Mouse (Mus musculus) embryonic facial prominence, embryonic 12.5 days (tissue): ENCODE data around the gene Cdc42ep1. TPM values are rescaled to one million over a fixed set of nuclear protein-coding genes. Genes with fewer than 3 reads are reported as not detected.

Source experiments
- ATAC-seq: fragments of 200-750 bp; cut with Nextera tagmentation; 2 replicates; pipeline ENCODE4 v1.8.0; 2017; ENCODE audit not compliant: insufficient number of reproducible peaks, insufficient read depth, low FRiP score, low TSS enrichment
- H3K27ac ChIP-seq: fragments of 300-500 bp; sonication (generic); 2 replicates; pipeline ENCODE4 v1.5.1; 2016; ENCODE audit warnings: mild to moderate bottlenecking
- H3K27me3 ChIP-seq: fragments of 300-500 bp; sonication (generic); 2 replicates; pipeline ENCODE4 v1.6.1; 2016; ENCODE audit warnings: mild to moderate bottlenecking, moderate library complexity
- H3K36me3 ChIP-seq: fragments of 300-500 bp; sonication (generic); 2 replicates; pipeline ENCODE4 v1.6.1; 2016; ENCODE audit warnings: mild to moderate bottlenecking
- H3K4me1 ChIP-seq: fragments of 300-500 bp; sonication (generic); 2 replicates; pipeline ENCODE4 v1.6.1; 2016
- H3K4me2 ChIP-seq: fragments of 300-500 bp; sonication (generic); replicated peaks from 2 replicates; pipeline ENCODE4 v1.6.1; 2016; ENCODE audit warnings: mild to moderate bottlenecking, moderate library complexity
- H3K4me3 ChIP-seq: fragments of 300-500 bp; sonication (generic); 2 replicates; pipeline ENCODE4 v1.5.1; 2016; ENCODE audit warnings: mild to moderate bottlenecking
- H3K9ac ChIP-seq: fragments of 300-500 bp; sonication (generic); 2 replicates; pipeline ENCODE4 v1.6.1; 2016; ENCODE audit warnings: mild to moderate bottlenecking, moderate library complexity
- H3K9me3 ChIP-seq: fragments of 300-500 bp; sonication (generic); 2 replicates; pipeline ENCODE4 v1.6.1; 2016; ENCODE audit warnings: mild to moderate bottlenecking, moderate library complexity
- WGBS: fragments of 180-500 bp; shearing (Covaris S2); methylation state at CpG from one replicate; pipeline ENCODE4 v1.1.7; 2016; 5-methylcytosine and 5-hydroxymethylcytosine counted together
- microRNA-seq: library from miRNA; unstranded; fragments of <30 nt; microRNA quantifications from one replicate; pipeline ENCODE4, GENCODE M21; 2017
- polyA plus RNA-seq: library from polyadenylated mRNA; unstranded; fragments of >200 nt; fragmentation: Nextera tagmentation; extraction: Ambion mirVana; gene quantifications from 2 replicates; pipeline ENCODE4 v1.2.1, GENCODE M21; 2016

Cdc42ep1 gene
- polyA plus RNA-seq, 1 experiment from 2014 or later = 25.6 TPM

- Histone ChIP-seq H3K27me3 (no peaks in the 10 kb centered on the region), H3K9ac (peak overlapping the region; percentile 4; the same call in 1 of the 2 replicates), H3K4me2 (no peak overlapping the region), H3K36me3 (peaks cover 69% of the 10 kb centered on the region), H3K9me3 (no peaks in the 10 kb centered on the region), H3K27ac (no peak overlapping the region), H3K4me3 (no peak overlapping the region), H3K4me1 (peaks cover 26% of the 10 kb centered on the region; the same call in 1 of the 2 replicates)
- ATAC-seq = no peak
- 56% methylated on average over 7 of the region's 7 CpGs for WGBS
Observed at GRCm38 (mm10) chr15:78892440-78892839, 50.0 kb downstream of the Cdc42ep1 start.

- Histone ChIP-seq H3K4me2 (no peak overlapping the region), H3K9ac (0 out of 2 replicates have a peak overlapping the region, but pooled peaks have one; percentile 8), H3K4me1 (peaks cover 29% of the 10 kb centered on the region), H3K9me3 (no peaks in the 10 kb centered on the region), H3K27ac (peak overlapping the region; percentile 19; the same call in 1 of the 2 replicates), H3K4me3 (no peak overlapping the region), H3K36me3 (peaks cover 46% of the 10 kb centered on the region), H3K27me3 (no peaks in the 10 kb centered on the region)
- 81% methylated on average over 13 of the region's 13 CpGs for WGBS
- ATAC-seq = no peak
Observed at GRCm38 (mm10) chr15:78894726-78895125, 52.3 kb downstream of the Cdc42ep1 start.

DNA sequence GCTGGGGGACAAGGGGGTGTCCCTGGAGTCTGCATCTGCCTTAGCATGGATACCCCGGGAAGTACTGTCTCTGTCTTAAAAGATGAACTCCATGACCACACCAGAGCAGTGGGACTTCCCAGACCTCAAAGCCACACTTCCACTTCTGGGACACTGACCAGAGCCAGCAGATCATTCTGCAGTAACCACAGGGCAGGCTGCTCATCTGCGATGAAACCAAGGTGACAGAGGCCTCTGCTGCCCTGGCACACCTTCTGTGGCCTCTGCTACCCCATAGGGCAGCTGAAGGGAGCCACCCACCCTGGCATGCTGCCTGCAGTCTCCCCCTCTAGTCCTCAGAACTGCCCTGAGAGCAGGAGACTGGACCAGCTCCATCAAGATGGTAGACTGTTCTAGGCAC, 53.3 kb downstream of the Cdc42ep1 start:
- no peak overlapping the region for H3K27ac ChIP-seq
- no peak for ATAC-seq
- H3K9ac ChIP-seq = no peak overlapping the region
- H3K4me3 ChIP-seq = no peak overlapping the region
- H3K9me3 ChIP-seq = no peaks in the 10 kb centered on the region
- WGBS = 93% methylated on average over 2 of the region's 2 CpGs
- no peak overlapping the region for H3K4me2 ChIP-seq
- H3K27me3 ChIP-seq = no peaks in the 10 kb centered on the region
- peaks cover 38% of the 10 kb centered on the region for H3K36me3 ChIP-seq
- H3K4me1 ChIP-seq = peaks cover 35% of the 10 kb centered on the region

DNA sequence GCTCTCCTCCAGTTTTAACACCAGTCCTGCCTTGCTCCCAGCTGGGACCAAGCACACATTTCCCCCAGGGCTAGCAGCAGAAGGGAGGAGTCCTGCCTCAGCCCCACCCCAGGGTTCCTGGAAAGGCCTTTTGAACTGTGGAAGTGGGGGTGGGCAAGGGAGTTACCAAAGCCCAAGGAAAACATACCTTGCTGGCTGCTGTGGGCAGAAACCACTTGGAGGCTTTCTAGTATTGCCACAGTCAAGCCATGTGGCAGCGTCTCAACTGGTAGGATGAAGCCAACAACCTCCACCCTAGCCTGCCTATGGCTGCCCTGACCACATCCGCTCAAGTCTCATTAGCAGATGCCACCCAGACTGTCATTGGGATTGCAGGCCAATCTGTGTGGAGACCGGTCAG, 53.7 kb downstream of the Cdc42ep1 start:
- no peak overlapping the region for H3K9ac ChIP-seq
- WGBS = 82% methylated on average over 3 of the region's 3 CpGs
- peaks cover 39% of the 10 kb centered on the region for H3K4me1 ChIP-seq
- no peaks in the 10 kb centered on the region for H3K27me3 ChIP-seq
- ATAC-seq = no peak
- no peaks in the 10 kb centered on the region for H3K9me3 ChIP-seq
- no peak overlapping the region for H3K4me3 ChIP-seq
- no peak overlapping the region for H3K4me2 ChIP-seq
- H3K27ac ChIP-seq = no peak overlapping the region
- peaks cover 33% of the 10 kb centered on the region for H3K36me3 ChIP-seq

GRCm38 (mm10) chr15:78897488-78897887, 55.1 kb downstream of the Cdc42ep1 start:
- ATAC-seq = no peak
- Histone ChIP-seq H3K4me3 (no peak overlapping the region), H3K27me3 (no peaks in the 10 kb centered on the region), H3K4me2 (no peak overlapping the region), H3K4me1 (peaks cover 39% of the 10 kb centered on the region), H3K27ac (no peak overlapping the region), H3K9ac (no peak overlapping the region), H3K36me3 (peaks cover 22% of the 10 kb centered on the region), H3K9me3 (no peaks in the 10 kb centered on the region)
- 89% methylated on average over 4 of the region's 4 CpGs for WGBS

DNA sequence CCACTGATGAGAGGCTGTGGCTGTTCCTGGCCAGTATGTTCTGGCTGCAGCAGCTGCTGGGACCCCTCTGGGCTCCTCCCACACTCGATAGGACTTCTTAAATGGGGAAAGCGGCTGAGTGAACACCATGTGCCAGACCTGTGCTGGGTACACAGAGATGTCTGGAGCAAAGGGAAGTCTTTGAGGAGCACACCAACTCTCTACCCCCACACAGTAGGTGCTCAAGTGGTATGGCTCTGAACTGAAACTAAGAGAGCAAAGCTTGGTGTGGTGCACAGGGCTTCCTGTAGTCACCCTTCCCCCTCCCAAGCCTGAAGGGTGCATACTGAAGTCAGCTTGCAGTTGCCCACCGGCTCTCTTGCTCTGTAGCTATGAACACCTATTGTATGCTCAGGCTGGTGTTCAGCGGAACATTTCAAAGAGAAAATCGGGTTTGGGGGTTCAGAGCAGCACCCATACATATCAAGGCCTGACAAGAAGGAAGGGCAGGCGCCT, 56.1 kb downstream of the Cdc42ep1 start:
- no peaks in the 10 kb centered on the region for H3K9me3 ChIP-seq
- H3K4me3 ChIP-seq = peak overlapping the region; percentile 75; the same call in 1 of the 2 replicates
- peak overlapping the region; percentile 20; the same call in 1 of the 2 replicates for H3K27ac ChIP-seq
- WGBS = 51% methylated on average over 6 of the region's 6 CpGs
- no peak overlapping the region; the same call in 1 of the 2 replicates for H3K9ac ChIP-seq
- no peaks in the 10 kb centered on the region for H3K27me3 ChIP-seq
- peaks cover 39% of the 10 kb centered on the region for H3K4me1 ChIP-seq
- peaks cover 19% of the 10 kb centered on the region for H3K36me3 ChIP-seq
- H3K4me2 ChIP-seq = peak overlapping the region; percentile 81
- no peak for ATAC-seq

- Histone ChIP-seq H3K9me3 (no peaks in the 10 kb centered on the region), H3K9ac (peak within 1 kb of the TSS; percentile 80), H3K27me3 (no peaks in the 10 kb centered on the region), H3K4me1 (peaks cover 33% of the 10 kb centered on the region), H3K27ac (peak within 1 kb of the TSS; percentile 78), H3K36me3 (peaks cover 24% of the 10 kb centered on the region), H3K4me2 (peak within 1 kb of the TSS; percentile 81), H3K4me3 (peak within 1 kb of the TSS; percentile 75)
- 3% methylated on average over 20 of the region's 20 CpGs for WGBS
- no peak for ATAC-seq
Observed at GRCm38 (mm10) chr15:78899409-78899739, 57.0 kb downstream of the Cdc42ep1 start, which contains the start of gene Gm49510. Gene Gm49510 (plus strand): TSS chr15:78899667.

GRCm38 (mm10) chr15:78899740-78900584, 57.5 kb downstream of the Cdc42ep1 start, which contains the start of gene Sh3bp1:
Gene Sh3bp1 (plus strand): TSS chr15:78899768.
- Histone ChIP-seq H3K27me3 (no peaks in the 10 kb centered on the region), H3K9me3 (no peaks in the 10 kb centered on the region), H3K9ac (peak within 1 kb of the TSS; percentile 80), H3K4me3 (peak within 1 kb of the TSS; percentile 75), H3K4me2 (peak within 1 kb of the TSS; percentile 81), H3K27ac (peak within 1 kb of the TSS; percentile 78), H3K36me3 (peaks cover 25% of the 10 kb centered on the region), H3K4me1 (peaks cover 28% of the 10 kb centered on the region)
- ATAC-seq = 0 out of 2 replicates have a peak, but pooled peaks have one; percentile 16
- WGBS = under 1% methylated on average over 46 of the region's 47 CpGs

Small RNA genes within 50 kb of the gene (microRNA-seq; reads per million reads assigned to microRNA genes)
- not detected for gene Mir6955

Other genes starting within 250 kb of the Cdc42ep1 start
- gene Cyth4, start 245.6 kb upstream of the Cdc42ep1 start, polyA plus RNA-seq = 5.3 and 6.6 TPM in 2 replicates
- gene Elfn2, start 123.9 kb upstream of the Cdc42ep1 start, polyA plus RNA-seq = 0.06 and 0.19 TPM in 2 replicates
- 29.1 and 29.3 TPM in 2 replicates for gene Mfng, start 69.1 kb upstream of the Cdc42ep1 start, polyA plus RNA-seq
- 3.6 TPM in 2 replicates for gene Card10, start 39.6 kb upstream of the Cdc42ep1 start, polyA plus RNA-seq
- gene Lgals2, start 12.9 kb downstream of the Cdc42ep1 start, polyA plus RNA-seq = not detected in 2 replicates
- 50.0 and 51.1 TPM in 2 replicates for gene Gga1, start 34.6 kb downstream of the Cdc42ep1 start, polyA plus RNA-seq
- gene Gm49510, start 57.0 kb downstream of the Cdc42ep1 start, polyA plus RNA-seq = 0.29 and 1.4 TPM in 2 replicates
- 39.4 and 42.2 TPM in 2 replicates for gene Sh3bp1, start 57.1 kb downstream of the Cdc42ep1 start, polyA plus RNA-seq
- 37.3 and 37.6 TPM in 2 replicates for gene Pdxp, start 71.3 kb downstream of the Cdc42ep1 start, polyA plus RNA-seq
- gene Lgals1, start 84.1 kb downstream of the Cdc42ep1 start, polyA plus RNA-seq = 1,294 and 1,324 TPM in 2 replicates
- 59.0 and 60.5 TPM in 2 replicates for gene Nol12, start 92.3 kb downstream of the Cdc42ep1 start, polyA plus RNA-seq
- gene Triobp, start 105.1 kb downstream of the Cdc42ep1 start, polyA plus RNA-seq = 41.5 and 48.1 TPM in 2 replicates
- gene H1f0, start 185.8 kb downstream of the Cdc42ep1 start, polyA plus RNA-seq = 513 and 519 TPM in 2 replicates
- gene Galr3, start 199.3 kb downstream of the Cdc42ep1 start, polyA plus RNA-seq = not detected in 2 replicates
- gene Ankrd54, start 220.3 kb downstream of the Cdc42ep1 start, polyA plus RNA-seq = 55.9 and 65.5 TPM in 2 replicates
- 229 and 235 TPM in 2 replicates for gene Eif3l, start 232.6 kb downstream of the Cdc42ep1 start, polyA plus RNA-seq